Mouse (Mus musculus) v-Abl transformed pro-B cells (cell line): ENCODE measurements around the gene Myg1.

ENCODE experiments used
- in situ Hi-C, 2 experiments: fragments of 400-800 bp; cut with MboI; formaldehyde crosslinking; loops; one replicate each; pipeline ENCODE4 v1.15.1; 2025; ENCODE audit not compliant: unreplicated experiment in 2 of 2

The Myg1 gene

GRCm38 (mm10) chr15:102376453-102377162, 45.1 kb downstream of the Myg1 start:
- in situ Hi-C loops, result loop anchor here (5.0 kb wide), 2 partner anchors 34 to 89 kb away; no protein-coding TSS in a partner anchor

GRCm38 (mm10) chr15:102377163-102377543, 45.6 kb downstream of the Myg1 start:
- in situ Hi-C loops, result loop anchor here (5.0 kb wide), 2 partner anchors 35 to 90 kb away; no protein-coding TSS in a partner anchor

- in situ Hi-C loops, result loop anchor here (5.0 kb wide), 2 partner anchors 36 to 91 kb away; no protein-coding TSS in a partner anchor
Observed at GRCm38 (mm10) chr15:102377810-102378262, 46.3 kb downstream of the Myg1 start.

GRCm38 (mm10) chr15:102381575-102381974, 50.1 kb downstream of the Myg1 start:
- in situ Hi-C loops, result loop anchor here (10.0 kb wide), 1 partner anchor 143 kb away; the partner anchor contains the start of gene Npff (in 2 of the 2)

- in situ Hi-C loops, result loop anchor here (10.0 kb wide), 1 partner anchor 141 kb away; the partner anchor contains the start of gene Npff (in 2 of the 2)
Observed at GRCm38 (mm10) chr15:102383671-102384070, 52.2 kb downstream of the Myg1 start.

- in situ Hi-C loops, result loop anchor here (5.0 to 10.0 kb wide), 3 partner anchors 46 to 138 kb away; partner anchors contain the start of gene Npff (in 2 of the 2)
Observed at GRCm38 (mm10) chr15:102386640-102387039, 55.1 kb downstream of the Myg1 start.
